Mouse (Mus musculus) stomach, postnatal 0 days (tissue): ENCODE results near the gene Ppp1r3e. TPM values are rescaled to one million over a fixed set of nuclear protein-coding genes. Genes with fewer than 3 reads are reported as not detected.

ENCODE experiments used
- ATAC-seq: fragments of 200-750 bp; cut with Nextera tagmentation; 2 replicates; pipeline ENCODE4 v1.8.0; 2017; ENCODE audit not compliant: low FRiP score, low TSS enrichment
- DNase-seq: peaks from one replicate; pipeline ENCODE4 v3.0.0-alpha.2; 2016; ENCODE audit warnings: low spot score
- H3K27ac ChIP-seq: fragments of 300-500 bp; sonication (generic); replicated peaks from 2 replicates; pipeline ENCODE4 v1.5.1; 2014; ENCODE audit warnings: mild to moderate bottlenecking, control low read depth
- H3K27me3 ChIP-seq: fragments of 300-500 bp; sonication (generic); 2 replicates; pipeline ENCODE4 v1.6.1; 2014; ENCODE audit warnings: low read length; ENCODE audit not compliant: control insufficient read depth, insufficient read depth
- H3K36me3 ChIP-seq: fragments of 300-500 bp; sonication (generic); 2 replicates; pipeline ENCODE4 v1.6.1; 2014; ENCODE audit warnings: low read length, mixed read lengths; ENCODE audit not compliant: control insufficient read depth, insufficient read depth
- H3K4me1 ChIP-seq: fragments of 300-500 bp; sonication (generic); replicated peaks from 2 replicates; pipeline ENCODE4 v1.6.1; 2014; ENCODE audit warnings: antibody characterized with exemption; ENCODE audit not compliant: control insufficient read depth, insufficient read depth
- H3K4me2 ChIP-seq: fragments of 300-500 bp; sonication (generic); replicated peaks from 2 replicates; pipeline ENCODE4 v1.6.1; 2014; ENCODE audit warnings: low read depth, mild to moderate bottlenecking, control low read depth, moderate library complexity
- H3K4me3 ChIP-seq: fragments of 300-500 bp; sonication (generic); 2 replicates; pipeline ENCODE4 v1.5.1; 2014; ENCODE audit warnings: low read depth, low read length, control low read depth
- H3K9ac ChIP-seq: fragments of 300-500 bp; sonication (generic); 2 replicates; pipeline ENCODE4 v1.6.1; 2014; ENCODE audit warnings: mild to moderate bottlenecking, low read length, control low read depth, mixed read lengths
- H3K9me3 ChIP-seq: fragments of 300-500 bp; sonication (generic); 2 replicates; pipeline ENCODE4 v1.6.1; 2016; ENCODE audit warnings: low read length; ENCODE audit not compliant: control insufficient read depth
- CTCF ChIP-seq: IDR thresholded peaks from 2 replicates; pipeline ENCODE4 v1.5.1; 2016; ENCODE audit warnings: antibody characterized with exemption, low read depth, mild to moderate bottlenecking, moderate library complexity
- EP300 ChIP-seq: optimal IDR thresholded peaks from 2 replicates; pipeline ENCODE3; 2016; ENCODE audit warnings: antibody characterized with exemption
- WGBS: fragments of 180-500 bp; shearing (Covaris S2); extraction: QIAGEN DNeasy Blood & Tissue Kit; methylation state at CpG from one replicate; pipeline ENCODE4 v1.1.7; 2014; 5-methylcytosine and 5-hydroxymethylcytosine counted together
- polyA plus RNA-seq: library from polyadenylated mRNA; unstranded; fragments of >200 nt; fragmentation: Nextera tagmentation; extraction: Ambion mirVana; gene quantifications from 2 replicates; pipeline ENCODE4 v1.2.1, GENCODE M21; 2015

The Ppp1r3e gene
- polyA plus RNA-seq, 1 experiment from 2014 or later: 2.2 TPM

DNA sequence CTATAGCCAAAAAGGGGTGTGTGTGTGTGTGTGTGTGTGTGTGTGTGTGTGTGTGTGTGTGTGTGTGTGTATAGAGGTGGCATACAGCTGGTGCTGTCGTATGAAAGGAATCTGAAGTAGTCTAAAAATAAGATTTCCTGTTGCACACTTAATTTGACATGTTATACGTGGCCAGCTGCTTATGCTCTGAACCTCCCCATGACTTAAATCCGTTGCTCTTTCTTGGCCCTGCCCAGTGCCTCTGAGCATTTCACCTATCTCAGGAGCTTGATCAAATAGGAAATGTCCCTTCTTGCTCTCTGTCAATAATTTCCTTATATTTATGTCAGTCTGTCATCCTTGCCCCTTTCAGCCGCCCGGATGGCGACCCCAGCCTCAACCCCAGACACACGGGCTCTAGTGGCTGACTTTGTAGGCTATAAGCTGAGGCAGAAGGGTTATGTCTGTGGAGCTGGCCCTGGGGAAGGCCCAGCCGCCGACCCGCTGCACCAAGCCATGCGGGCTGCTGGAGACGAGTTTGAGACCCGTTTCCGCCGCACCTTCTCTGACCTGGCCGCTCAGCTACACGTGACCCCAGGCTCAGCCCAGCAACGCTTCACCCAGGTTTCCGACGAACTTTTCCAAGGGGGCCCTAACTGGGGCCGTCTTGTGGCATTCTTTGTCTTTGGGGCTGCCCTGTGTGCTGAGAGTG lies 6.8 kb upstream of the Ppp1r3e start:
- peak overlapping the region; percentile 62 for H3K4me3 ChIP-seq
- 0 out of 2 replicates have a peak, but pooled peaks cover 4% of the 10 kb centered on the region for H3K4me1 ChIP-seq
- H3K4me2 ChIP-seq: peak overlapping the region; percentile 81
- DNase-seq (peak; percentile 48), ATAC-seq (peak; percentile 18)
- H3K36me3 ChIP-seq: 0 out of 2 replicates have a peak, but pooled peaks cover 2% of the 10 kb centered on the region
- H3K9me3 ChIP-seq: no peaks in the 10 kb centered on the region
- WGBS: 13% methylated on average over 21 of the region's 21 CpGs
- no peaks in the 10 kb centered on the region for H3K27me3 ChIP-seq
- peak overlapping the region; percentile 77 for H3K9ac ChIP-seq
- TF ChIP-seq EP300: no peak
- peak overlapping the region; percentile 97 for H3K27ac ChIP-seq

DNA sequence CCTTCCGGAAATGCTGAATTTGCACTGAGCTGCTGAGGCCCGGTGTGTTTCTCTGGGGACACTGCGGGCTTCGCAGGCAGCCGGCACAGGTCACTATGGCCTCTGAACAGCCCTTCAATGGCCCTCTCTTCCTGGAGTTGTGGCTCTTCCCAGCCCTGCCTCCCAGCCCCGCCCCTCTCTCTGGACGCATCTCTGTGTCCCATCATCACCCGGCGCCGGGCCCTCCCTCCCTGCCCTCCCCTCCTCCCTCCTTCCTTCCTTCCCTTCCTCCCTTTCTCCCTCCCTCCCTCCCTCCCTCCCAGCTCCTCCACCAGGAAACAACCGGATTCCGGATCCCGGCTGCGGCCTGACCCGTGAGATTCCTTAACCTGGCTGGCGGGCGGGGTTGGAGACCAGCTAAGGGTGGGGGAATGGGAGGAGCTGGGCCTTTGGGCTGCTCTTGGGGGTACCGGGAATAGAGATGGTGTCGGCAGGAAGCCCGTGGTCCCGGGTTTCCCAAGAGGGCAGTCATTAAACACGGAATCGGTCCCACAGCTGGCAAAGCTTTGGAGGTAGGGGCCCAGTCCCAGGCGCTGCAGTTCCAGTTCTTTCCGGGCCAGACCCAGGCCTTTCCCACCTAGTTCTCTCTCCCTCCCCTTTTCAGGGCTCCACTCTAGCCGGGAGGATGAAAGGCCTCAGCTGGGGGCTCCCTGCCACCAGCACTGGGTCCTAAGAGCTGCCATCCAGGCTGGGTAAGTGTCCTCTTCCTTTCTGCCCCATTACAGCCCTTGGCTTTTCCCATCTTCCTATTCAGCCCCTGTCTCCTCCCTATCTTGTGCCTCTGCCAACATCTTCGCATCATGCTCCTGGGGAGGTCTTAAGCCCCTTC lies 6.0 kb upstream of the Ppp1r3e start, which contains the start of the genes Bcl2l2 and Gm20521:
TSS of gene Bcl2l2 (plus strand) at position 224 of the 868 bp plus-strand sequence.
TSS of gene Gm20521 (plus strand) at position 288 of the 868 bp plus-strand sequence.
- Histone ChIP-seq H3K27ac (peak within 1 kb of the TSS; percentile 97), H3K36me3 (0 out of 2 replicates have a peak, but pooled peaks cover 2% of the 10 kb centered on the region), H3K4me1 (0 out of 2 replicates have a peak, but pooled peaks cover 4% of the 10 kb centered on the region), H3K27me3 (no peaks in the 10 kb centered on the region), H3K9ac (peak within 1 kb of the TSS; percentile 77), H3K4me3 (peak within 1 kb of the TSS; percentile 62), H3K9me3 (no peaks in the 10 kb centered on the region), H3K4me2 (peak within 1 kb of the TSS; percentile 81)
- 1% methylated on average over 27 of the region's 27 CpGs for WGBS
- ATAC-seq (peak; percentile 93), DNase-seq (peak; percentile 95)
- no peak for TF ChIP-seq EP300
- no peak for TF ChIP-seq CTCF

DNA sequence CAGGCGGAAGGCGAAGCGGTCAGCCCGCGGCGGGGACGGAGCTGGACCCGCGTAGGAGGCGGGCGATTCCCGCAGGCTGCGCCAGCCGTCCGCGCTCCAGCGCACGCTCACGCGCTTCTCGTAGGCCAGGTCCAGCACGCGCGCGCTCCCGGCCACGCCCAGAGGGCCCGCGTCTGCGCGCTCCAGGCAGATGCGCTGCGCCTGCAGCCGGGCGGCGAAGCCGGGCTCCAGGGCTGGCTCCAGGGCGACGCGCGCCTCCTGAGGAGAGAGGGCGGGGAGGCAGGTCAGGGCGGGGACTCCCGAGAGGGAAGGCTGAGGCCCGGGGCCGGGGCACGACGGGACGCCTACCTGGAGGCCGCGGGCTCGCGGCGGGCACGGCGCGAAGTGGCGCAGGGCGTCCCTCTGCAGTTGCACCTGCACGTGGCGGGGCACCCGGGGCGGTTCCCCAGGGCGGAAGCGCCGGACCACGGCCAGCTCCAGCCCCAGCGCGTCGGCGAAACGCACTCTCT lies 757 bp downstream of the Ppp1r3e start:
- Histone ChIP-seq H3K9me3 (no peaks in the 10 kb centered on the region), H3K4me3 (peak overlapping the region; percentile 71), H3K36me3 (no peaks in the 10 kb centered on the region), H3K4me1 (no peaks in the 10 kb centered on the region), H3K27ac (peak overlapping the region; percentile 88), H3K9ac (peak overlapping the region; percentile 74), H3K4me2 (peak overlapping the region; percentile 98), H3K27me3 (no peaks in the 10 kb centered on the region)
- ATAC-seq (peak; percentile 90), DNase-seq (peak; percentile 91)
- TF ChIP-seq CTCF (no peak), EP300 (no peak)
- 1% methylated on average over 42 of the region's 72 CpGs for WGBS

DNA sequence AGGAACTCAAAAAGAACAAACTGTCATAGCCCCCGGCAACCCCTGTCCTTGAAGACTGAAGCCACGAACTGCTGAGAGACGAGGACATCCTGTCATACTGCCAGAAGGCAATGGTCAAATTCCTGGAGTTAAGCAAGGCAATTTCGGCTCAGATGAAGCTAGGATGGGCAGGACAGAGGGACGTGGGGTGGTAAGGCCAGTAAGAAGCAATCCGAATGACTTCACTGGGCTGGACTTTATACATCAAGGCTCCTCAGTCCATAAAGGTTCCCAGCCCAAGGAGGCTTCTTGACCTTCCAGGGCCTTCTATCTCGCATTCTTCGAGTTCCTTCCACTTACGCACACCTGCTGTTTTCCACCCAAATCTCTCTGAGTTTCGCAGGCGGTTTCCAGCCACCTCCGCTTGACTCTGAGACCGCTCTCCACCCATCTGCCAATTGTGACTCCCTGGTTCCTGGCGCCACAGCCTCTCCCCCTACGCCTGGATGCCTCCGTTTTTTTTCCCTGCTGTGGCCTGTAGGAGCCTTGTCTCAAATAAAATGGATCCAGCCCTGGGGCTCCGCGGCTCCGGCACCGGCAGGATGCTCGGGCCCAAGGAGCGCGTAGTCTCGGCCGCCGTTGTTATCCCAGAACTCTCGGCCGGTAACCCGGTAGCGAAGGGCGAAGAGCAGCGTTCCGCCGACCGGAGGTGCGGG lies 1.4 kb downstream of the Ppp1r3e start:
- 4% methylated on average over 36 of the region's 36 CpGs for WGBS
- ATAC-seq: peak; percentile 43
- TF ChIP-seq CTCF (no peak), EP300 (no peak)
- Histone ChIP-seq H3K27me3 (no peaks in the 10 kb centered on the region), H3K4me1 (no peaks in the 10 kb centered on the region), H3K27ac (peak overlapping the region; percentile 88), H3K36me3 (no peaks in the 10 kb centered on the region), H3K9ac (peak overlapping the region; percentile 74), H3K4me3 (peak overlapping the region; percentile 71), H3K9me3 (no peaks in the 10 kb centered on the region), H3K4me2 (peak overlapping the region; percentile 98)
- DNase-seq: no peak

DNA sequence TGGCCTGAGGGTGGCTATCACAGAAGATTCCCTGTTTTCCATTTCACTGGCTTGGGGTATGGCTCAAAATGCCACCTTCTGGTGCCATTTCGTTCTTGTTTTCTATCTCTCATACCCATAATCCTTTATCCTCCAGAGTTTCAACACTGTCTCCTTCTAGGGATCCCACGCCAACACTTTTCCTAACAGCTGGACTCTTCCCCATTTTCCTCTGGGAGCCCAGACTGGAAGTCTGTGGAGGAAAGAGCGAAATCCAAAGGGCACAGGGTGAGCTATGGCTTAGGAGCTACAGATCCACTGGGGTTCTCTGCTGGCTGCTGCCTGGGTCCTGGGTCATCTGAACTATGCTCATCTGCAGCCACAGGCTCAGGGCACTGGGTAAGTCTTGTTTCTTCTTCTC lies 3.2 kb downstream of the Ppp1r3e start:
- DNase-seq: no peak
- Histone ChIP-seq H3K4me3 (no peak overlapping the region), H3K27me3 (no peaks in the 10 kb centered on the region), H3K4me2 (no peak overlapping the region), H3K36me3 (no peaks in the 10 kb centered on the region), H3K4me1 (no peaks in the 10 kb centered on the region), H3K27ac (no peak overlapping the region), H3K9ac (no peak overlapping the region), H3K9me3 (no peaks in the 10 kb centered on the region)
- no peak for ATAC-seq
- WGBS: 92% methylated on average over 3 of the region's 3 CpGs
- TF ChIP-seq EP300: no peak
- TF ChIP-seq CTCF: no peak
